Mouse (Mus musculus) activated CD4-positive, CD25-positive, alpha-beta regulatory T cell, adult 4 months (primary cell): ENCODE results near the gene St13. TPM values are rescaled to one million over a fixed set of nuclear protein-coding genes. Genes with fewer than 3 reads are reported as not detected.

ENCODE experiments used
- ATAC-seq: one replicate; pipeline ENCODE4 v1.8.0; 2017
- polyA plus RNA-seq, 2 experiments: library from polyadenylated mRNA; unstranded; fragments of 100-300 nt; shearing (Covaris generic); gene quantifications; one replicate each; pipeline ENCODE4 v1.2.1; 2017

The St13 gene
- polyA plus RNA-seq, 2 experiments from 2014 or later, result 158 to 178 TPM

GRCm38 (mm10) chr15:81364271-81364670, 35.6 kb downstream of the St13 start:
- no peak for ATAC-seq

- no peak for ATAC-seq
These were observed 37.4 kb downstream of the St13 start for GRCm38 (mm10) chr15:81362501-81362900.

GRCm38 (mm10) chr15:81361417-81362015, 38.4 kb downstream of the St13 start:
- no peak for ATAC-seq

GRCm38 (mm10) chr15:81361022-81361404, 38.9 kb downstream of the St13 start:
- ATAC-seq, result peak; percentile 38

- peak; percentile 99 for ATAC-seq
These were observed 39.4 kb downstream of the St13 start, which contains the start of gene Slc25a17 for GRCm38 (mm10) chr15:81360345-81361021. TSS of gene Slc25a17 (minus strand) at chr15:81360812.

- no peak for ATAC-seq
These were observed 40.5 kb downstream of the St13 start for GRCm38 (mm10) chr15:81359421-81359820.

- ATAC-seq, result no peak
These were observed 40.9 kb downstream of the St13 start for GRCm38 (mm10) chr15:81358943-81359342.

GRCm38 (mm10) chr15:81356946-81357345, 42.9 kb downstream of the St13 start:
- ATAC-seq, result no peak

- ATAC-seq, result no peak
These were observed 44.6 kb downstream of the St13 start for GRCm38 (mm10) chr15:81355146-81355761.

GRCm38 (mm10) chr15:81352638-81353037, 47.2 kb downstream of the St13 start:
- no peak for ATAC-seq

GRCm38 (mm10) chr15:81350401-81350800, 49.5 kb downstream of the St13 start:
- ATAC-seq, result no peak

- ATAC-seq, result no peak
These were observed 51.5 kb downstream of the St13 start for GRCm38 (mm10) chr15:81348366-81348765.

GRCm38 (mm10) chr15:81347466-81347865, 52.4 kb downstream of the St13 start:
- no peak for ATAC-seq

- no peak for ATAC-seq
These were observed 58.5 kb downstream of the St13 start for GRCm38 (mm10) chr15:81341426-81341825.

- ATAC-seq, result no peak
These were observed 60.7 kb downstream of the St13 start for GRCm38 (mm10) chr15:81339158-81339557.

- ATAC-seq, result no peak
These were observed 63.4 kb downstream of the St13 start for GRCm38 (mm10) chr15:81336466-81336865.

- ATAC-seq, result no peak
These were observed 67.4 kb downstream of the St13 start for GRCm38 (mm10) chr15:81332517-81332916.

- no peak for ATAC-seq
These were observed 69.0 kb downstream of the St13 start for GRCm38 (mm10) chr15:81330816-81331433.

GRCm38 (mm10) chr15:81329721-81330369, 70.0 kb downstream of the St13 start:
- no peak for ATAC-seq

- no peak for ATAC-seq
These were observed 72.4 kb downstream of the St13 start for GRCm38 (mm10) chr15:81327501-81327900.

GRCm38 (mm10) chr15:81324979-81325378, 74.9 kb downstream of the St13 start:
- ATAC-seq, result no peak

GRCm38 (mm10) chr15:81320137-81320536, 79.7 kb downstream of the St13 start:
- no peak for ATAC-seq

GRCm38 (mm10) chr15:81319462-81319861, 80.4 kb downstream of the St13 start:
- ATAC-seq, result no peak
